8 mouse cellular contexts compared by ENCODE assay signal in the genomic region with DNA sequence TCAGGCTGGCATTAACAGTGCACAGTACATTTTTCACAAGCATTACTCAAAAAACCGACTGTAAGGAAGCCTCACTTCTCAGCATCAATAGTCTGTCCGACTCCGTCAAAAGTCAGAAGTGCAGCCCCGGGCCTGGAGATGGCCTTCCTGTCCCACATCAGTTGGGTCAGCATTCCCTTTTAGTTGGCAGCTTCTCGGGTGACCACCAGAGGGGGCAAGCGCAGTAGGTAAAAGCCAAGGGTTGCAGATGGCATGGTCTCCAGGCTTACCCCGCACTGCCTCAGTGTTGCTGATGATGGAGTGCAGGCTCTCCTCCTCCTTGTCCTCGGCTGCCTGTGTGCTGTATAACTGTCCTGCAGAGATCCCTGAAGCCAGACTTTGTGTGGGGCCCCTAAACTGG. TPM values are rescaled to one million over a fixed set of nuclear protein-coding genes. Genes with fewer than 3 reads are reported as not detected.
A peak's percentile ranks its signal among the peaks of the same experiment; 100 is the strongest.
DNase-seq lines count a peak whose midpoint lies in the region; ATAC-seq and TF ChIP-seq lines count a peak whose summit lies in the region.

No protein-coding gene starts in this region.

- DNase-seq in forebrain, embryonic 11.5 days (ENCODE audit: low spot score): peak; percentile 75
- peak; percentile 77 to 79 for DNase-seq in B cell, adult 2 months
- DNase-seq in gastrocnemius, adult 2 months: peak; percentile 66
- DNase-seq in kidney, postnatal 25 days: peak; percentile 76 to 77
- DNase-seq in lung, postnatal 10 days: peak; percentile 82
- DNase-seq in spleen, adult 2 months (ENCODE audit: low read depth in 1 of 2, low spot score in 2 of 2): peak; percentile 7 to 68

- peak; percentile 84 for TF ChIP-seq CTCF in bone marrow, adult 2 months (IDR thresholded peaks at IDR 0.05; ENCODE audit: control insufficient read depth, insufficient read depth, low read length)
- peak; percentile 75 for TF ChIP-seq CTCF in gastrocnemius, adult 2 months (IDR thresholded peaks at IDR 0.05)
- TF ChIP-seq CTCF in spleen, adult 2 months (IDR thresholded peaks at IDR 0.05; ENCODE audit: extremely low read depth, insufficient read depth, insufficient read length, insufficient replicate concordance): peak; percentile 80; the same call in 1 of the 2 replicates

- intact Hi-C loops in gastrocnemius, adult 2 months (cut with DNase I): loop anchor here (2.0 kb wide), 1 partner anchor 220 kb away; no protein-coding TSS in a partner anchor

- no peak overlapping the region for H3K4me2 ChIP-seq in forebrain, embryonic 11.5 days (ENCODE audit: low read depth, low read length, severe bottlenecking)
- H3K4me2 ChIP-seq in forebrain, embryonic 13.5 days: no peak overlapping the region

- no peak overlapping the region for H3K4me3 ChIP-seq in forebrain, embryonic 11.5 days (ENCODE audit: low read depth, low read length)
- no peak overlapping the region for H3K4me3 ChIP-seq in forebrain, embryonic 13.5 days
- H3K4me3 ChIP-seq in bone marrow, adult 2 months (replicated peaks; ENCODE audit: control insufficient read depth, low read depth, low read length): no peak overlapping the region
- no peak overlapping the region for H3K4me3 ChIP-seq in gastrocnemius, adult 2 months
- no peak overlapping the region for H3K4me3 ChIP-seq in spleen, adult 2 months (ENCODE audit: extremely low read depth, insufficient read depth, insufficient read length)

- H3K4me1 ChIP-seq in forebrain, embryonic 11.5 days (replicated peaks; ENCODE audit: control insufficient read depth, insufficient read depth, low read length): no peaks in the 10 kb centered on the region
- H3K4me1 ChIP-seq in forebrain, embryonic 13.5 days: no peaks in the 10 kb centered on the region
- H3K4me1 ChIP-seq in bone marrow, adult 2 months (ENCODE audit: control insufficient read depth, insufficient read depth, low read length): no peaks in the 10 kb centered on the region
- no peaks in the 10 kb centered on the region for H3K4me1 ChIP-seq in spleen, adult 2 months (ENCODE audit: control insufficient read depth, insufficient read depth, insufficient read length)

- TF ChIP-seq POLR2A in bone marrow, adult 2 months (IDR thresholded peaks at IDR 0.05; ENCODE audit: borderline replicate concordance, control insufficient read depth, low read depth, low read length): no peak
- no peak for TF ChIP-seq POLR2A in spleen, adult 2 months (IDR thresholded peaks at IDR 0.05; ENCODE audit: low read depth, low read length)

- no peaks in the 10 kb centered on the region for H3K27me3 ChIP-seq in forebrain, embryonic 11.5 days (ENCODE audit: control insufficient read depth, insufficient read depth, low read length)
- no peaks in the 10 kb centered on the region for H3K27me3 ChIP-seq in forebrain, embryonic 13.5 days
- no peaks in the 10 kb centered on the region for H3K27me3 ChIP-seq in spleen, adult 2 months (ENCODE audit: control insufficient read depth, insufficient read depth, low read length)

- no peaks in the 10 kb centered on the region for H3K9me3 ChIP-seq in forebrain, embryonic 11.5 days (ENCODE audit: control insufficient read depth, low read length)
- H3K9me3 ChIP-seq in forebrain, embryonic 13.5 days (replicated peaks): no peaks in the 10 kb centered on the region

- ATAC-seq in forebrain, embryonic 11.5 days (replicated peaks; ENCODE audit: low FRiP score): no peak
- no peak for ATAC-seq in forebrain, embryonic 13.5 days

- WGBS in forebrain, embryonic 11.5 days: 57% methylated on average over 8 of the region's 8 CpGs
- 64% methylated on average over 8 of the region's 8 CpGs for WGBS in forebrain, embryonic 13.5 days
- WGBS in bone marrow, adult 2 months: 55% methylated on average over 8 of the region's 8 CpGs
- WGBS in spleen, adult 2 months: 62% methylated on average over 8 of the region's 8 CpGs

- H3K27ac ChIP-seq in forebrain, embryonic 11.5 days (ENCODE audit: low read depth, low read length): no peak overlapping the region
- no peak overlapping the region for H3K27ac ChIP-seq in forebrain, embryonic 13.5 days
- no peak overlapping the region for H3K27ac ChIP-seq in bone marrow, adult 2 months (ENCODE audit: control insufficient read depth, insufficient read depth, low read depth, low read length, poor library complexity)
- H3K27ac ChIP-seq in gastrocnemius, adult 2 months: no peak overlapping the region
- H3K27ac ChIP-seq in spleen, adult 2 months (ENCODE audit: insufficient read depth, low read length): no peak overlapping the region

- no peak overlapping the region for H3K9ac ChIP-seq in forebrain, embryonic 11.5 days (ENCODE audit: low read length)
- H3K9ac ChIP-seq in forebrain, embryonic 13.5 days: no peak overlapping the region

- peaks cover 7% of the 10 kb centered on the region; the same call in 1 of the 2 replicates for H3K36me3 ChIP-seq in forebrain, embryonic 11.5 days (ENCODE audit: control insufficient read depth, insufficient read depth, low read length)
- peaks cover 49% of the 10 kb centered on the region for H3K36me3 ChIP-seq in forebrain, embryonic 13.5 days (ENCODE audit: poor library complexity, severe bottlenecking)
- H3K36me3 ChIP-seq in spleen, adult 2 months (ENCODE audit: control insufficient read depth, insufficient read depth, low read length): peaks cover 15% of the 10 kb centered on the region

RNA-seq across cellular contexts. Expression of gene Trap1, which starts 9.0 kb away (rescaled TPM):
- 78.1 and 83.1 TPM in 2 replicates for polyA plus RNA-seq in forebrain, embryonic 11.5 days (2014; fragmentation: Nextera tagmentation; extraction: Ambion mirVana)
- 54.2 and 59.0 TPM in 2 replicates for polyA plus RNA-seq in forebrain, embryonic 13.5 days (2015; fragmentation: Nextera tagmentation; extraction: Ambion mirVana)
- 21.3 and 47.1 TPM in 2 replicates for polyA plus RNA-seq in bone marrow, adult 2 months (2011; ENCODE audit: insufficient read depth, insufficient read length, low replicate concordance, missing spikeins)
- 100 to 1,000 TPM; 118 to 132 TPM for total RNA-seq in gastrocnemius, adult 2 months (2021)
- polyA plus RNA-seq in spleen, adult 2 months (2012; rRNA removed): 47.9 and 53.8 TPM in 2 replicates

RNA-seq across cellular contexts. Expression of gene Dnase1, which starts 31.8 kb away (rescaled TPM):
- 5.4 and 5.9 TPM in 2 replicates for polyA plus RNA-seq in forebrain, embryonic 11.5 days (2014; fragmentation: Nextera tagmentation; extraction: Ambion mirVana)
- 5.0 and 5.2 TPM in 2 replicates for polyA plus RNA-seq in forebrain, embryonic 13.5 days (2015; fragmentation: Nextera tagmentation; extraction: Ambion mirVana)
- polyA plus RNA-seq in bone marrow, adult 2 months (2011; ENCODE audit: insufficient read depth, insufficient read length, low replicate concordance, missing spikeins): 1.2 TPM in 1 of 2 replicates, not detected in the other
- total RNA-seq in gastrocnemius, adult 2 months (2021): under 1 TPM in 1 of 2 experiments, not detected in 1; 0.82 TPM
- polyA plus RNA-seq in spleen, adult 2 months (2012; rRNA removed): 0.14 and 0.37 TPM in 2 replicates
